Mouse (Mus musculus): ENCODE data around the gene Laptm4a.
"Not testable (repeated sequence)": the region's sequence is repeated elsewhere in the genome, so short reads cannot be mapped to it uniquely, and the experiment has no call there.

GRCm38 (mm10) chr12:8936210-8936609, 14.7 kb downstream of the Laptm4a start:
- TF ChIP-seq CTCF (IDR thresholded peaks at IDR 0.05; ENCODE audit: control insufficient read depth, insufficient read depth, insufficient read length); MYOG (IDR thresholded peaks at IDR 0.05; ENCODE audit: control insufficient read depth, extremely low read depth, insufficient read length); FOSL1 (IDR thresholded peaks at IDR 0.05; ENCODE audit: insufficient read depth, low read length, poor library complexity, severe bottlenecking); USF1 (IDR thresholded peaks at IDR 0.05; ENCODE audit: low read depth); MAX (IDR thresholded peaks at IDR 0.05): not testable (repeated sequence)

Measured in C2C12 (cell line).